Mouse (Mus musculus) liver, adult 2 months (tissue): ENCODE results near the gene Irf9. TPM values are rescaled to one million over a fixed set of nuclear protein-coding genes. Genes with fewer than 3 reads are reported as not detected.

Experiments used
- DNase-seq: peaks from one replicate; pipeline ENCODE4 v3.0.0-alpha.2; 2011; ENCODE audit warnings: low read depth, low spot score; ENCODE audit errors: extremely low read depth
- H3K27ac ChIP-seq: fragments of 200-500 bp; replicated peaks from 2 replicates; pipeline ENCODE4 v1.5.1; 2012; ENCODE audit warnings: low read depth, mild to moderate bottlenecking, control low read depth, inconsistent platforms, low read length; ENCODE audit not compliant: insufficient read depth
- H3K27me3 ChIP-seq: fragments of 200-500 bp; 2 replicates; pipeline ENCODE4 v1.6.1; 2012; ENCODE audit warnings: mild to moderate bottlenecking, moderate library complexity, low read length, inconsistent platforms; ENCODE audit not compliant: control insufficient read depth, insufficient read depth
- H3K36me3 ChIP-seq: fragments of 200-500 bp; 2 replicates; pipeline ENCODE4 v1.6.1; 2012; ENCODE audit warnings: low read length, inconsistent platforms; ENCODE audit not compliant: control insufficient read depth, insufficient read depth
- H3K4me1 ChIP-seq: fragments of 200-500 bp; 2 replicates; pipeline ENCODE4 v1.6.1; 2011; ENCODE audit warnings: low read length; ENCODE audit not compliant: control insufficient read depth, insufficient read depth
- H3K4me3 ChIP-seq: fragments of 200-500 bp; 2 replicates; pipeline ENCODE4 v1.5.1; 2011; ENCODE audit warnings: low read depth, mild to moderate bottlenecking, control low read depth, low read length, moderate library complexity; ENCODE audit not compliant: insufficient read depth
- H3K79me2 ChIP-seq: fragments of 200-500 bp; 2 replicates; pipeline ENCODE4 v1.6.1; 2012; ENCODE audit warnings: inconsistent platforms, mild to moderate bottlenecking, low read length, moderate library complexity; ENCODE audit not compliant: control insufficient read depth, insufficient read depth
- H3K9ac ChIP-seq: fragments of 200-500 bp; 2 replicates; pipeline ENCODE4 v1.6.1; 2012; ENCODE audit warnings: low read depth, mild to moderate bottlenecking, control low read depth, inconsistent platforms, low read length
- CTCF ChIP-seq: fragments of 200-500 bp; IDR thresholded peaks from 2 replicates; pipeline ENCODE4 v1.5.1; 2011; ENCODE audit warnings: low read depth, low read length, control low read depth
- POLR2A ChIP-seq: fragments of 200-500 bp; IDR thresholded peaks from 2 replicates; pipeline ENCODE4 v1.6.1; 2011; ENCODE audit warnings: low read length, control low read depth; ENCODE audit not compliant: insufficient read depth; ENCODE audit errors: extremely low read depth
- WGBS: fragments of 180-500 bp; shearing (Covaris S2); methylation state at CpG from one replicate; pipeline ENCODE4 v1.1.7; 2018; 5-methylcytosine and 5-hydroxymethylcytosine counted together
- polyA plus RNA-seq: library from polyadenylated mRNA; depleted of rRNA; stranded (reverse); fragments of >200 nt; gene quantifications from 2 replicates; pipeline ENCODE4 v1.2.3, GENCODE M21; 2012
- total RNA-seq: library from RNA; depleted of rRNA; stranded (reverse); fragments of >200 nt; gene quantifications from 2 replicates; pipeline ENCODE4 v1.2.3, GENCODE M21; 2014

Gene Irf9
- total and polyA plus RNA-seq, 2 experiments = 24.2 to 45.0 TPM

DNA sequence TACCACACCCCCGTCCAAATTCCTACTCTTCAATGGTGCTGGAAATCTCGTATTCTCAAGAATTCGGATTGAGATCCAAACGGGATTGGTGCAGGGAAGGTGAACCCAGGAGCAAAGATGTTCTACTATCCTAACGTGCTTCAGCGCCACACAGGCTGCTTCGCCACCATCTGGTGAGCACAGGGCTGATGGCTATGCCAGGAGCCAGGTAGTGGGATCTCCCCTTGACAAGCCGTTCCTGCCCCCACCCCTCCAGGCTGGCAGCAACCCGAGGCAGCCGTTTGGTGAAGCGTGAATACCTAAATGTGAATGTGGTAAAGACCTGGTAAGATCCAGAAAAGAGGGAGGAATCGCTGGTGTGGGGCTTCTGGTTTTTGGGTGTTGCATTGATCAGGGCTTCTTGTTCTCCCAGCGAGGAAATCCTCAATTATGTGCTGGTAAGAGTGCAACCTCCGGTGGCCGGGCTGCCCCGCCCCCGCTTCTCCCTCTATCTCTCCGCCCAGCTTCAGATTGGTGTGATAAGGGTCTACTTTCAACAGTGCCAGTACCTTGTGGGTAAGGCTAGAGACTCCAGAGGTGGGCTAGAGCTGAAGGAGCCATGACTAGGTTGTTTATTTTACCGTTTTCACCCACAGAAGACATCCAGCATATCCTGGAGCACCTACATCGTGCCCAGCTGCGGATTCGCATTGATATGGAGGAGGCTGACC, 15.3 kb downstream of the Irf9 start:
- Histone ChIP-seq H3K4me1 (peaks cover 3% of the 10 kb centered on the region; the same call in 1 of the 2 replicates), H3K79me2 (no peaks in the 10 kb centered on the region), H3K36me3 (no peaks in the 10 kb centered on the region), H3K27ac (no peak overlapping the region), H3K9ac (no peak overlapping the region), H3K27me3 (no peaks in the 10 kb centered on the region), H3K4me3 (peak overlapping the region; percentile 5; the same call in 1 of the 2 replicates)
- no peak for DNase-seq
- WGBS = 36% methylated on average over 22 of the region's 22 CpGs
- TF ChIP-seq POLR2A (no peak), CTCF (0 out of 2 replicates have a peak, but pooled peaks have one; percentile 0)

DNA sequence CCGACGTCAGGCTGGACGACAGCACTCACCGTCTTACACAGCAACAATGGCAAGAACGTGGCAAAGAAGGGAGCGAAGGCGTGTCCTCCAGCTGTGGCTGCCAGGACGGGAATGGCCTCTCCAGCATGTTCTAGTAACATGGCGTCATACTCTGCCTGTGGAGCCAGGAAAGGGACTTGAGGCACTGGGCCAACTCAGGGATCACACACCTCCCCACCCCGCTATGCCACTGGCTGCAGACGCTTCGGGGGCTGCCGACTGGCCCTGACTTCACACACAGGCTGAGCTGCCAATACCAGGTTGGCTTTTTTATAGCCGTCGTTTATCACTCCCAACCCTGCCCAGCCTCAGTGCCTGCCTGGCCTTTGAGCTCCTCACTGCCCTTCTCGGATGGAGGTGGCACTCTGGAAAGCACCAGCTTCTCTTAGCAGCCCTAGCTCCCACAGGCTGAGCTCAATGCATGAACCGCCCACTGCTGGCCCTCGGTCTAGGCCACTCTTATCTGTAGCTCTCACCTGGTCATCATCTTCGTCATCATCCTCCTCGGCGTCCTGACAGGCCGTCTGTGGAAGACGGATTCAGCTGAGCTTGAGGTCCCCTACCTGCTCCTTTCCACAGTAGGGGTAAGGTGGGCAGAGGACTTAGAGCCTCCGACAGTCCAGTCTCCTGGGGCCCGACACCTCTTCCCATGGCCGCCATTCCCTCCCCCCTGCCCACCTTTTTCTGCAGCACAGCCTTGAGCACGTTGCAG, 24.9 kb downstream of the Irf9 start:
- DNase-seq = no peak
- Histone ChIP-seq H3K4me1 (no peaks in the 10 kb centered on the region), H3K27me3 (no peaks in the 10 kb centered on the region), H3K36me3 (peaks cover 5% of the 10 kb centered on the region; the same call in 1 of the 2 replicates), H3K27ac (no peak overlapping the region), H3K4me3 (no peak overlapping the region), H3K9ac (no peak overlapping the region), H3K79me2 (no peaks in the 10 kb centered on the region)
- WGBS = 94% methylated on average over 27 of the region's 27 CpGs
- TF ChIP-seq CTCF = no peak
- no peak for TF ChIP-seq POLR2A

DNA sequence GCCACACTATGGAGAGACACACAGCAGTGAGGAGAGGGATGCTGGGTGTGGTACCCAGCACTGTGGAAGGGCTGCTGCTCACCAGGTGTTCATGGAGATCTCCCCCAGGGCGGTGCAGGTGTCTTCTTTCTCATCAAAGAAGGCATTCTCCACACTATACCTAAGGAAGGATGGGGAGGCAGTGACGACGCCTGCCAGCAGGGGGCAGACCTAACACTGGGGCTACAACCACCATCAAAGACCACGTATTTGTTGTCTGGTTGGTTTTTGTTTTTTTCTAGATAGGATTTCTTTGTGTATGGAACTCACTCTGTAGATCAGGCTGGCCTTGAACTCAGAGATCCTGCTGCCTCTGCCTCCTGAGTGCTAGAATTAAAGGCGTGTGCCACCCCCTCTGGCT, 25.9 kb downstream of the Irf9 start:
- WGBS = 49% methylated on average over 5 of the region's 5 CpGs
- Histone ChIP-seq H3K27ac (no peak overlapping the region), H3K9ac (no peak overlapping the region), H3K79me2 (no peaks in the 10 kb centered on the region), H3K4me3 (no peak overlapping the region), H3K4me1 (no peaks in the 10 kb centered on the region), H3K27me3 (no peaks in the 10 kb centered on the region), H3K36me3 (peaks cover 5% of the 10 kb centered on the region; the same call in 1 of the 2 replicates)
- no peak for DNase-seq
- TF ChIP-seq CTCF (peak; percentile 93), POLR2A (no peak)

DNA sequence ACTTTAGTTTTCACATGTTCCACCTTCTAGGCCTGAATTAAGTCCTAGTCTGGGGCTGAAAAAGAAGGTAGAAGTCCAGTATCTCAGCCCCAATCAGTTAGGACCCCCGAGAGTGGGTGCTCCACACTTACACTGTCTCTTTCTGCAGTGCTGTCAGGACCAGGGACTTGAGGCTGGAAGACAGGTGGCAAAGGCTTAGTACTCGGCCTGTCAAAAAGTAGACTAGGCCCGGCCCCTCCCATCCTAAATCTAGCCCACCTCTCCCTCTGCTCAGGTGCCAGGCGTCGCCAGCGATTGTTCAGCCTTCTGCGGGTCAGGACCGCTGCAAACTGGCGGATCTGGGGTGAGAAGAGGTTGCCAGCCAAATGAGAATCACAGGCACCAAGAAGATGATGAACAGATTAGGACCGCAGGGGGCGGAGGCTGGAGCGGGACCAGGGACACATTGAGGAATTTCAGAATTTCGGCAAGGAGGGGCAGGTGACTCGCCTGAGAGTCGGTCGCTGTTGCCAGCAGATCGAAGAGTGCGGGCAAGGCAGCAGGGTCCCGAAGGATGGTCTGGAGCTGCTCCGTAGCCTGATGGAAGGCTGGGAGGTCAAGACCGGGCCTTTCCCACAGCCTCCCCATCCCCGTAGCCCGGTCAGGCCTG, 31.6 kb downstream of the Irf9 start:
- H3K27ac ChIP-seq = peak overlapping the region; percentile 21; the same call in 1 of the 2 replicates
- H3K4me3 ChIP-seq = peak overlapping the region; percentile 78
- H3K36me3 ChIP-seq = peaks cover 4% of the 10 kb centered on the region; the same call in 1 of the 2 replicates
- H3K9ac ChIP-seq = peak overlapping the region; percentile 84
- DNase-seq = peak; percentile 17
- WGBS = 12% methylated on average over 23 of the region's 23 CpGs
- peaks cover 3% of the 10 kb centered on the region; the same call in 1 of the 2 replicates for H3K4me1 ChIP-seq
- no peak for TF ChIP-seq CTCF
- no peak for TF ChIP-seq POLR2A
- H3K79me2 ChIP-seq = 0 out of 2 replicates have a peak, but pooled peaks cover 2% of the 10 kb centered on the region
- H3K27me3 ChIP-seq = no peaks in the 10 kb centered on the region

DNA sequence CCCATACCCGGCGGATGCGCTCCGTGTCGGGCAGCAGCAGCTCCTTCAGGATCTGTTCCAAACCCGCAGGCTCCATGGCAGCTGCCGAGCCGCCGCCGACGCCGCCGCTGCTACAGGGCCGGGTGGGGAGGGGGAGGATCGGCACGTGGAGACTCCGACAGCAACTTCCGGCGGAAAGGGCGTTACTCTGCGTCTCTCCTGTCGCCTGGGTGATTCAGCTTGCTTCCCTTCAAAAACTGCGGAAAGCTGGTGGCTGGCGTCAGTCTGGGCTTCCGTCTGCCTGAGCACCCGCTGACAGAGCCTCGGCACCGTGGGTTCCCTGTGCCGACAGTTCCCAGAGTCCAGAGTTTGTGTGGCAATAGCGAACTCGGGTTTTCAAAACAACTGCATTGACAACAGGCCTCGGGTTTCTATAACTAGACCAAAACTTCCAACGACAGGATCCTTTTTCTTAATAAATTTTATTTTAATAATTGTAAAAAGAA, 32.2 kb downstream of the Irf9 start, which contains the start of gene Ipo4:
Ipo4 (minus strand) TSS at position 435 of the 485 bp plus-strand sequence.
- Histone ChIP-seq H3K79me2 (0 out of 2 replicates have a peak, but pooled peaks cover 2% of the 10 kb centered on the region), H3K36me3 (peaks cover 7% of the 10 kb centered on the region; the same call in 1 of the 2 replicates), H3K9ac (peak within 1 kb of the TSS; percentile 84), H3K4me1 (peaks cover 3% of the 10 kb centered on the region; the same call in 1 of the 2 replicates), H3K27ac (peak within 1 kb of the TSS; percentile 21; the same call in 1 of the 2 replicates), H3K4me3 (peak within 1 kb of the TSS; percentile 78), H3K27me3 (no peaks in the 10 kb centered on the region)
- 3% methylated on average over 33 of the region's 33 CpGs for WGBS
- TF ChIP-seq POLR2A (0 out of 2 replicates have a peak, but pooled peaks have one; percentile 37), CTCF (no peak)
- DNase-seq = peak; percentile 86
